Mouse (Mus musculus): ENCODE data around the gene Tmem230.
"Not testable (repeated sequence)": the region's sequence is repeated elsewhere in the genome, so short reads cannot be mapped to it uniquely, and the experiment has no call there.

Tmem230 gene

GRCm38 (mm10) chr2:132272694-132273389 is 25.2 kb upstream of the Tmem230 start:
- DNase-seq (ENCODE audit: low spot score): no peak

- DNase-seq (ENCODE audit: low spot score): no peak
Measured at GRCm38 (mm10) chr2:132270331-132270951, 22.8 kb upstream of the Tmem230 start.

GRCm38 (mm10) chr2:132269217-132269616 is 21.6 kb upstream of the Tmem230 start:
- no peak for DNase-seq (ENCODE audit: low spot score)

GRCm38 (mm10) chr2:132266086-132266485 is 18.5 kb upstream of the Tmem230 start:
- no peak for DNase-seq (ENCODE audit: low spot score)

GRCm38 (mm10) chr2:132265196-132265595 is 17.6 kb upstream of the Tmem230 start:
- DNase-seq (ENCODE audit: low spot score): no peak

- no peak for DNase-seq (ENCODE audit: low spot score)
Measured at GRCm38 (mm10) chr2:132264266-132264710, 16.7 kb upstream of the Tmem230 start.

GRCm38 (mm10) chr2:132263421-132264265 is 16.0 kb upstream of the Tmem230 start:
- no peak for DNase-seq (ENCODE audit: low spot score)

GRCm38 (mm10) chr2:132262879-132263398 is 15.3 kb upstream of the Tmem230 start, which contains the start of gene Cds2:
Cds2 (plus strand) TSS chr2:132263148.
- DNase-seq (ENCODE audit: low spot score): peak; percentile 99

GRCm38 (mm10) chr2:132262175-132262574 is 14.6 kb upstream of the Tmem230 start:
- no peak for DNase-seq (ENCODE audit: low spot score)

- no peak for DNase-seq (ENCODE audit: low spot score)
Measured at GRCm38 (mm10) chr2:132260601-132261000, 13.0 kb upstream of the Tmem230 start.

- DNase-seq (ENCODE audit: low spot score): no peak
Measured at GRCm38 (mm10) chr2:132257350-132258068, 9.9 kb upstream of the Tmem230 start.

- DNase-seq (ENCODE audit: low spot score): no peak
Measured at GRCm38 (mm10) chr2:132253603-132254002, 6.0 kb upstream of the Tmem230 start.

GRCm38 (mm10) chr2:132252542-132253528 is 5.2 kb upstream of the Tmem230 start, which contains the start of gene Pcna:
Pcna (minus strand) TSS chr2:132253314.
- DNase-seq (ENCODE audit: low spot score): peak; percentile 97

- DNase-seq (ENCODE audit: low spot score): no peak
Measured at GRCm38 (mm10) chr2:132251911-132252310, 4.3 kb upstream of the Tmem230 start.

GRCm38 (mm10) chr2:132243370-132243769 is 4.2 kb downstream of the Tmem230 start:
- DNase-seq (ENCODE audit: low spot score): no peak

GRCm38 (mm10) chr2:132240457-132240856 is 7.2 kb downstream of the Tmem230 start:
- peak; percentile 65 for DNase-seq (ENCODE audit: low spot score)

GRCm38 (mm10) chr2:132239434-132239833 is 8.2 kb downstream of the Tmem230 start:
- DNase-seq (ENCODE audit: low spot score): not testable (repeated sequence)

GRCm38 (mm10) chr2:132235975-132236374 is 11.6 kb downstream of the Tmem230 start:
- no peak for DNase-seq (ENCODE audit: low spot score)

- DNase-seq (ENCODE audit: low spot score): no peak
Measured at GRCm38 (mm10) chr2:132235291-132235690, 12.3 kb downstream of the Tmem230 start.

Data from layer of hippocampus, adult 11-12 months (tissue).